Mouse (Mus musculus): ENCODE data around the gene Samd8.

- no peak for TF ChIP-seq GATA1 (IDR thresholded peaks at IDR 0.05; ENCODE audit: low read length)
- TF ChIP-seq TAL1 (IDR thresholded peaks at IDR 0.05; ENCODE audit: low read length), result no peak
Measured at GRCm38 (mm10) chr14:21761560-21761959, 11.2 kb downstream of the Samd8 start.
